Mouse (Mus musculus) lung, postnatal 25 days (tissue): ENCODE measurements around the gene Amhr2.

Experiments
- DNase-seq: peaks from one replicate; pipeline ENCODE4 v3.0.0; 2022; ENCODE audit warnings: low spot score

Amhr2 gene

DNA sequence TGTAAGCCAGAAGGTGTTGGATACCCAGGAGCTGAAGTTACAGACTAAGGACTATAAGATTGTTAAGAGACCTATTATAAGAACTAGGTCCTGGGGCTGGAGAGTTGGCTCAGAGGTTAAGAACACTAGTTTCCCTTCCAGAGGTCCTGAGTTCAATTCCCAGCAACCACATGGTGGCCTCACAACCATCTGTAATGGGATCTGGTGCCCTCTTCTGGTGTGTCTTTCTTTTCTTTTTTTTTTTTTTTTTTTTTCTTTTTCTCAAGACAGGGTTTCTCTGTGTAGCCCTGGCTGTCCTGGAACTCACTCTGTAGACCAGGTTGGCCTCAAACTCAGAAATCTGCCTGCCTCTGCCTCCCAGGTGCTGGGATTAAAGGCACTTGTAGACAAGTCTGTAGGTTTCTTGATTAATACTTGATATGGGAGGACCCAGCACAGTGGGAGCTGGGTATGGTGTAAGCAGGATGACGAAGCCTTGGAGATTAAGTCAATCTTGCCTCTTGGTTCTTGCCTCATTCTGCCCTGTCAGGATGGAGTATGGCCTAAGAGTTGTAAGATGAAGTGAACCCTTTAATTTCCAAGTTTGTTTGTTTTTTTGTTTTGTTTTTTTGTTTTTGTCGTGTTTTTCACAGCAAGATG, 21.4 kb upstream of the Amhr2 start:
- no peak for DNase-seq

DNA sequence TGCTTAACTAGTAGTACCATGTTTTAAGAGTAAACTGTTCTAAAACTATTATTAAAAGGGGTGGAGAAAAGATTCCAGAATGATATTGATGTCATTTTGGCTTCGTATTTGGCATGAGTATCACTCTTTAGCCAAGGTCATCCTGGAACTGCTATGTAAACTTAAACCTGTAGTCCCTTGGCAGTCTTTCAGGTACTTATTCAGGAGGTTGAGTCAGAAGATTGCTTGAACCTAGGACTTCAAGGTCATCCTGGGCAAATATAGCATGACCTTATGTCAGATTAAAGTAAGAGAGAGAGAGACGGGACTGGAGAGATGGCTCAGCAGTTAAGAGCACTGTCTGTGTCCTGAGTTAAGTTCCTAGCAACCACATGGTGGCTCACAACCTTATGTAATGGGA, 20.5 kb upstream of the Amhr2 start:
- no peak for DNase-seq

DNA sequence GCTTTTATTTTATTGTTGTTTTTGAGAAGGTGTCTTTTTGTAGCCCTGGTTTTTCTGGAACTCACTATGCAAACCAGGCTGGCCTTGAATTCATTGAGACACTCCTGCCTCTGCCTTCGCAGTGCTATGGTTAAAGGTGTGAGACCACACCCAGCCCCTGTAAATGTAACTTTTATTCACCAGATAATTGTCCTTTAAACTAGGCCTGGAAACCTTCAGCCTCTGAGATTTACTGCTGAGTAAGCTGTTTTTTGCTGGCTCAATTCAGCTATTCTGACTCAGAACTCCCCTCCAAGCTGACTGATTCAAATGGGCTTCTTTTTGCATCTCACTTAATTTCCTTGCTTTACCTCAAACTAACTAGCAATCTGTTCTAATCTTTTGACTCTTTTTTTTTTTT, 18.2 kb upstream of the Amhr2 start:
- DNase-seq = no peak

DNA sequence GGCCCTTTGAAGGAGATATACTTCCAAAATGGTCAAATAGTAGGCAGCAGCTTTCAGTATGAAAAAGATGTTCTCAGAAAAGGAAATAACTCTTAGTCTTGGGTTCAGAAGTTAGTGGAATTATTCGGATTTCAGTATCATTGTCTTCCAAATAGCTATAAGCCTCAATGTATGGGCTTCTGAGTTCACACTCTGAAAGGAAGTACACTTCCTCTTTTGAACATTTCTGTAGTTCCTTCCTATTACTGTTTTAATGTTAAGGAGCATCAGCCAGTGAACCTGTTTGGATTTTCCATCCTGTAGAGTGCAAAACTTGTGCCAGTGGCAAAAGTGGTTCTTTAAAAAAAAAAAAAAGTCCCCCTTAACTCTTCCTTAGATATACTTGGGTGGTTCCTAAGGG, 13.1 kb upstream of the Amhr2 start:
- no peak for DNase-seq

DNA sequence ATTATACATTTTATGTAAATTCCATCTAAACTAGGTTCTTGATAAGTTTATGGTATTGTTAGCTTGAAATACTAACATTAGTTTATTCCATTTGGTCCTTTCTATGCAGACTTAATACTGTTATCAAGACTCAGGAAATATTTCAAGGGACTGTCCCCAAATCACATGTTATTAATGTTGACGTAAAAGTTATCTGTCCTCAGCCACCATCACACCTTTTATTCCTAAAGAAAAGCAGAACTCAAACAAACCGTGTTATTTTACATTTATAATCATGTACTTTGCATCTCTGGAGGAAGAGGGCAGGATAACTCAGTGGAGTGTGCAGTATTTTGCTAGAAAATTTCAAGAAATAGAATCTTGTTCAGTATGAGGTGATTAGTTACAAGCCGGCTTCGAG, 12.0 kb upstream of the Amhr2 start:
- DNase-seq = no peak

DNA sequence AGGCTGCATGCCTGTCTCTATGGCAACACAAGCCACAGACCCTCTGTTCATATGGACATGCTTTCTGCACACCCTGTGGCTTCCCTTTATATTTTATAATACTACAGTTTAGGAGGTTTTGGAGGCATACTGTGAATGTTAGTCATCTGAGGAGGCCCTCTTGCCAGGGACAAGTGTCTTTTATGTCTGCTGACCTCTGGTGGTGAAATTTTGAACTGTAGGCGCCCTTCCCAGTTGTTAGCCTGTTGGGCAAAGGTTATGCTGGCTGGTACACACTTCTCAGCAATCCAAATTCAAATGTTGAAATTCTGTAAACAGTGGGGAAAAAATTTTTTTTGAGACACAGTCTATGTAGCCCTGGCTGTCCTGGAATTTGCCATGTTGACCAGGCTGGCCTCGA, 2.7 kb upstream of the Amhr2 start:
- peak; percentile 86 for DNase-seq

DNA sequence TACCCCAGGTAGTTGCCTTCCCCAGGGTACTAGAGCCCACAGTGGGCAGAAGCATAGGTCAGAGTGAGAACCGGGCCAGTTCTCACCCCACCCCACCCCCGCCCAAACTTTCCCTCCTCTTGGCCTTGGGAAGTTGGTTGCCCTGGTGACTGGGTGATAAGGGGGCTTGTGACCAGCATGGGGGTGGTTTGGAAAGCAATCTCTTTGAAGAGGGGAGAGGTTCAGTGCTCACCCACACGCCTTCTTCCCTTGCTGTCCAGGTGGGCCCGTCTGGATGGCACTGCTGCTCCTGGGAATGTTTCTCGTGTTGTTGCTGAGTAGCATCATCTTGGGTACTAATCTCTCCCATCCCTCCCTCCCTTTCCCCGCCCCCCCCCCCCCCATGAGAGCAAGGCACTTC, 1.3 kb downstream of the Amhr2 start:
- DNase-seq = no peak

DNA sequence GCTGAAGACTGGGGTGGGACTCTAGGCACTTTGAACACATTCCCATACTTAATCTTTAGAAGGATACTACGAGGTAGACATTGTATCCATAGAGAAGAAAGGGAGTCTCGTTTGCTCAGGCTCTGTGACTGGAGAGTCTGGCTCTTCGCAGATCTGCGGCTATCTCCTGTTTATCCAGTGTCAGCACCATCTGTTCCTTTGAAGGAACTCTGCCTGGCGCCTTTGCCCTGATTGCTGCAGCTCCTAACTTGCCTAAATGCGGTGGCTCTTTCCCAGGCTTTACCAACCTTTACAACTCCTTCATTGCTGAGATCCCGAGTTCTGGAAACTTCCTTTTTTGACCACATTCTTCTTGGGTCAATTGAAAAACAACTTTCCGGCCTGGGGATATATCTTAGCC, 4.2 kb downstream of the Amhr2 start:
- no peak for DNase-seq

DNA sequence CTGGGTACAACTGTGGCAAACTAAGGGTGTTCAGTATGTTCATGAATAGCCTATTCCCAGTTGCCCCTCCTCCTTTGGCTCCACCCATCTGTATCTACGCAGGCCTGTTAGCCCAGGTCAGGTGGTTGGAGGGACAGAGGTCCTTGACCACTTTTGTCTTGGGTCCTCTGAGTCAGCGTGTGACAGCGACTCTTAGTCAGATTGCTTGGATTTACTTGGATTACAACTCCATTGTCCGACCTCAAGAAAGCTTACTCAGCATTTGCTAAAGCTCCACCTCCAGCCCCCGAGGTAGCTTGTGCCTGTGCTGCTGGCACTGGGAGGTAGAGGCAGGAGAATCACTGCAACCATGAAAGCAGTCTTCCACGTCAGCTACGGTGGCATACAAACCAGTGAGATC, 5.8 kb downstream of the Amhr2 start:
- peak; percentile 40 for DNase-seq

DNA sequence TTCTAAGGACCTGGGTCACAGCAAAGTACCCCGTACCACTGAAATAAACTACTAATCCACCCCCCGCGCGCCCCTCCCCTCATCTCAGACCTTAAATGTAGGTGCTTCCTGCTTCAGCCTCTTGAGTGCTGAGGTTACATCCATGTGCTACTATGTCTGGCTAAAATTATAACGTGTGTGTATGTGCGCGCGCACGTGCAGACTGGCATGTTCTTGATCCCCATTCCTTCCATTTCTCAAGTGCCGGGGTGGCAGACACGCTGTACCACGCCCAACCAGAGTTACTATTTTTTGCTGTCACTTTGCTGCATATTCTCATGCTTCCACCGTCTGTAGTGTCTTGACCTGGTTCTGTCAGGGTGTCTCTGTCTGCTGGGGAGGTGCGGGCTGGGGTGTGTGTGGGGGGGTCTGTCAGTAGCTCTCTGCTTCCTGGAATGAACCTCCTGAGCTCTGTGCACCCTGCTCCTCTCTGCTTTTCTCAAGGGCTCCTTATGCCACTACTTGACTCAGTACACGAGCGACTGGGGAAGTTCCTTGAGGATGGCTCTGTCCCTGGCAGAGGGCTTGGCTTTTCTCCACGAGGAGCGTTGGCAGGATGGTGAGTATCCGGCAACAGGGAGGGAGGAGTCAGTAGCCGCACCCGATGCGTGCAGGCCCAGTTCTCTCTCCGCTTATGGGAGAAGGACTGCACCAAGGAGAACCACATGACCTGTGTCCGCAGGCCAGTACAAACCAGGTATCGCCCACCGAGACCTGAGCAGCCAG, 6.7 kb downstream of the Amhr2 start:
- peak; percentile 44 for DNase-seq

DNA sequence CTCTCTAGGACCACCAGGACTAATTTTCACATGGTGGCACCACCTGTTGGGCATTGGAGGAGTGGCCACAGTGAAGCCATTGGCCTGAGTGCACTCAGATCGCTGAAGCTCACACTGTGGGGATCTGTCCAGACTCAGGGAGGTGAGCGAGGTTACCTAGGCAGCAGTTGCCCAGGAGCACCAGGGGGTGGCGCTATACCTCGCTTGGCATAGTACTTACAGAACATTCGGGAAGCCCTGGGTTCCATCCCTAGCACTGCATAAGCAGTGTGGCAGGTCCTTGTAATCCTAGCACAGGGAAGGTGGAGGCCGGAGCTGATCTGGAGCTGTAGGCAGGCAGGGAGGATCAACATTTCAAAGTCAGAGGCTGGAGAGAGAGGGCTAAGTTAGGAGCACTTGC, 10.8 kb downstream of the Amhr2 start:
- no peak for DNase-seq

DNA sequence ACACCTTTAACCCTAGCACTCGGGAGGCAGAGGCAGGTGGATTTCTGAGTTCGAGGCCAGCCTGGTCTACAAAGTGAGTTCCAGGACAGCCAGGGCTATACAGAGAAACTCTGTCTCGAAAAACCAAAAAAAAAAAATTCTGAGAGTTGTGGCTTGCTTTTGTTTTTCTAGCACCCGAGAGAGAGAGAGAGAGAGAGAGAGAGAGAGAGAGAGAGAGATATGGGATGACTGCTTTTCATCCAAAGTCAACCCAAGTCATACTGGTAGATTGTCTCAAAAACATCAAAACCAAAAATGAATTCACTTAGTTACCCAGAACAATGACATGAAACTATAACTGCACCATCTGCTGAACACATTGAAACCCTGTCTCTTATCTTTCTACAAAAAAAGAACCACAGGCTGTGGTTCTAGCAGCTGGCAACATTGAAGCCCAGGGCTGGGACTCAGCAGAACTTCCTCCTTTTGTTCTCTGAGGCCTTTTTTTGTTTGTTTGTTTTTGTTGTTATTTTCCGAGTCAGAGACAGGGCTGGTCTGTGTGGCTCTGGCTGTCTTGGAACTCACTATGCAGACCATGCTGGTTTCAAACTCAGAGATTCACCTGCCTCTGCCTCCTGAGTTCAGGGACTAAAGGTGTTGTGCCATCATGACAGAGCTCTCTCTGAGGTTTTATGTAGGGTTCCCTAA, 13.0 kb downstream of the Amhr2 start:
- no peak for DNase-seq

DNA sequence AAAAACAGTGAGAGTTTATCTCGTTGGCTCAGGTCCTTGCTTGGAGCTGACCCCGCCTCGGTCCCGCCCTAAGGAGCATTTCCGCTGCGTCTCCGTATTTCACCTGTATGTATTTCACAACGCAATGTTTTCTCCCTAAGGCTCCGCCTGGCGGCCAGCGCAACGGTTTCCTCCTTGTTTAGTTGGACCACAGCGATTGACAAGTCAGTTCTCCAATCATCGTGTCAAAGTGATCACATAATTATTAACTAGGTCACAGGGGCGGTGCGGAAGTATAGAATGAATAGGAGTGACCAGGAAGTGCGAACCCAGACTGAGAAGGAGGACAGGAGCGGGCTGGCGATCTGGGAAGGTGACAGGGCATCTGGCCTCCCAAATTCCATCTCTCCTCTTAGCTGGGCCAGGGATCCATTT, 13.7 kb downstream of the Amhr2 start, which contains the start of gene Prr13:
Gene Prr13 (plus strand): TSS at position 125 of the 414 bp plus-strand sequence.
- DNase-seq = peak; percentile 97

DNA sequence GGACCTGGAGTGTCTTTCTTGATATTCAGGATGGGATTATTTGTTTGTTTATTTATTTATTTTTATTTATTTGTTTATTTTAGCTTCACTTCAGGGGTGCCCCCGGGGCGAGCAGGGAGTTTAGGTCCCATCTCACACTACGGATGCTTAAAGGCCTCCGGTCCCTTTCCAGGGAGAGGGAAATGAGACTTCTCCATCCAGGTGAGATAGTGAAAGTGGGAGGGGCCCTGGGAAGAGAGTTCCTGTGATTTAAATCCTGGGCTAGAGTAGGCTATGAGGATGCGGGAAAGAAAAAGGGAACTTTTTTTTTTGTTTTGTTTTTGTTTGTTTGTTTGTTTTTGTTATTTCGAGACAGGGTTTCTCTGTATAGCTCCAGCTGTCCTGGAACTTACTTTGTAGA, 14.2 kb downstream of the Amhr2 start:
- DNase-seq = no peak

DNA sequence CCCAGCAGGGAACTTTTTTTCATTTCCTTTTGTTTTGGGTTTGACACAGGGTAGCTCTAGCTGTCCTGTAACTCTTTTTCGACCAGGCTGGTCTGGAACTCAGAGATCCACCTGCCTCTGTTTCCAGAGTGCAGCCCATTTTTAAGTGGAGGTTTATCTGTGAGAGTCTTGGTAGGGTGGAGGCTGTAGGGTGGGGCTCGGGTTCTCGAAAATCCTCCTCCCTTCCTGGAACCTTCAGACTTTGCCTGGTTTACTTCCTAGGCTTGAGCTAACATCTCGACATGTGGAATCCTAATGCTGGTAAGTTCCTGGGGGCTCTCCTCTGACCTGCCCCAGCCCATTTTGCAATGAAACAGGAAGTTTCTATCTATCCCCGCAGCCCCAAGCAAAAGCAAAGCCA, 14.7 kb downstream of the Amhr2 start:
- no peak for DNase-seq

DNA sequence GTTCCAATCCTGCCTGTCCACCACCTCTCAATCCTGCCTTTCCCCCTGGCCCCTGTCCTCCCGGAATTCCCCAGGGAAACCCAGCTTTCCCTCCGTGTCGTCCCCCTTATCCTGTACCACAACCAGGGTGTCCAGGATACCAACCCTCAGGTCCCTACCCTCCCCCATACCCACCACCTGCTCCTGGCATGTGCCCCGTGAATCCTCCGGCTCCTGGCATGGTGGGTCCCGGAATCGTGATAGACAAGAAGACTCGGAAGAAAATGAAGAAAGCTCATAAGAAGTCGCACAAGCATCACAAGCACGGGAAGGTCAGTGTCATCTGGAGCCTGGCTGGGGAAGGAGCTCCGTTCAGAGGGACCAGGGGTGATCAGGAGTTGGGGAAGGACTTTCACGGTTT, 15.2 kb downstream of the Amhr2 start:
- DNase-seq = no peak

DNA sequence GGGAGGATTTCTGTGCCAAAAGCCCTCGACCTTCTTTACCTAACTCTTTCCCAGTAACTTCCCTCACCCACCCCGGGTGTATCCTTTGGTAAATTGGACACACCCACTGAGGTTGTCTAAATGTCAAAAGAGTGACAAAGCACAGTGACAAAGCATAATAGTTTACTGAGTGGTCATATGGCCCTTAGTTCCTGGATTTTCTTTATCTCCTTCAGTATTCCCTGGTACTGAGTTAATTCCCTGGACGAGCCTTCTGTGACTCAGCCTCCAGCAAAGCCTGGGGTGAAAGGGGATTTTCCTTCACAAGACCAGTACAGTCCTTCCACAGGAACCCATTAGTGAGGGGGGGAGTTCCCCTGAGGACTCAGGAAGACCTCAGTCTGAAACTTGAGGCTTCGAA, 15.8 kb downstream of the Amhr2 start:
- DNase-seq = no peak

DNA sequence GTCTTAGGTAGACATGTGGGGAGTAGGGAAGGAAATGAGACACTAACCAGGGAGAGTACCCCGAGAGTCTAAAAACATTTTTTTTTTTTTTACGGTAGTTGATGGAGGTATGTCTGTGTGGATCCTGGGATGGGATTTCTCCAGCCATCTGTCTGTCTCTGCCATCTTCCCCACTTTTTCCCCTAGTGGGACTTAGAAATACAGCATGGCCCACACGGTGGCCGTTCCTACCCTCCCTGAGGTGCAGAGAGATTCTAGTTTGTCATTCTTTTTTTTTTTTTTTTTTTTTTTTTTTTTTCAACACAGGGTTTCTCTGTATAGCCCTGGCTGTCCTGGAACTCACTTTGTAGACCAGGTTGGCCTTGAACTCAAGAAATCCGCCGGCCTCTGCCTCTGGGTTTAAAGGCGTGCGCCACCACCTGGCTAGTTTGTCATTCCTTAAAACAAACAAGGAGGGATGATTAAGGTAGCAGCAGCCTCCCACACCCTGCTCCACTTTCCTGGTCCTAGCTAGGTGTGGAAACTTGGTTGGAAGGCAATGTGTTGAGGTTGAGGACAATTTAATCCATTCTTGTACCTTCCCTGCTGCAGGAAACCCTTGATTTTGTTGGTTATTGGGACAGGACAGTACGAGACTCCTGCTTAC, 16.4 kb downstream of the Amhr2 start:
- DNase-seq = no peak

DNA sequence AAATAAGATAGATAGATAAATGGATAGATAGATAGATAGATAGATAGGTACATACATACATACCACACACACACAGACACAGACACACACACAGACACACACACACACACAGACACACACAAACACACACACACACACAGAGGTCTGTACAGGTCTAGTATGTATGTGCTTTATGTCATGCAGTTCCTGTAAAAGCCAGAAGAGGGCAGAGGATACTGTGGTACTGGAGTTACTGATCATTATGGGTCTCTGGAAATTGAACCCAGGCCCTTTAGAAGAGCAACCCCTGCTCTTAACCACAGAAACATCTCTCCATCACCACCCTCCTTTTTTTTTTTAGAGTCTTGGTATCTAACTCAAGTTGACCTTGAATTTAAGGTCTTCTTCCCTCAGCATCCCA, 18.5 kb downstream of the Amhr2 start:
- DNase-seq = no peak

DNA sequence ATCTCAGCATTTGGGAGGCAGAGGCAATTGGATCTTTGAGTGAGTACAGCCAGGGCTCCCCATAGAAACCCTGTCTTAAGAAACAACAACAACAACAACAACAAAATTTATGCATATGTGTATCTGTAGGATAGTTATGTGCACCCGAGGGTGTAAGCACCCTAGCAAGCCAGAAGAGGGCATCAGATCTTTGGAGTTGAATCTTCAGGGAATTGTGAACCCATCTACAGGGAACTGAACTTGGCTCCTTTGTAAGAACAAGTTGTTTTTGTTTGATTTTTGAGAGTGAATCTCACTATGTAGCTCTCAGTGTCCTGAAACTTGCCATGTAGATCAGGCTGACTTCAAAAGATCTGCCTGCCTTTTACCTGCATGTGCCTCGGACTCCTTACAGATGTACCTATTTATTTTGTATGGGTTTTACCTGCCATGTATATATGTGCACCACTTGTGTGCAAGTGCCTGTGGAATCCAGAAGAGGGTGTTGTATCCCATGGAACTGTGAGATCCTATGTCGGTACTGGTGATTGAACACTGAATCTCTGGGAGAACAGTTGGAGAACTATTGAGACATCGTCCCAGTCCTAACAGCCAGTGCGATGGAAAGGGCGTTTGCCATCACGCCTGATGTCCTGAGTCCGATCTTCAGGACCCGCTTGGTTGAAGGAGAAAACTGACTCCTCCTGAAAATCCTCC, 23.7 kb downstream of the Amhr2 start:
- DNase-seq = no peak

DNA sequence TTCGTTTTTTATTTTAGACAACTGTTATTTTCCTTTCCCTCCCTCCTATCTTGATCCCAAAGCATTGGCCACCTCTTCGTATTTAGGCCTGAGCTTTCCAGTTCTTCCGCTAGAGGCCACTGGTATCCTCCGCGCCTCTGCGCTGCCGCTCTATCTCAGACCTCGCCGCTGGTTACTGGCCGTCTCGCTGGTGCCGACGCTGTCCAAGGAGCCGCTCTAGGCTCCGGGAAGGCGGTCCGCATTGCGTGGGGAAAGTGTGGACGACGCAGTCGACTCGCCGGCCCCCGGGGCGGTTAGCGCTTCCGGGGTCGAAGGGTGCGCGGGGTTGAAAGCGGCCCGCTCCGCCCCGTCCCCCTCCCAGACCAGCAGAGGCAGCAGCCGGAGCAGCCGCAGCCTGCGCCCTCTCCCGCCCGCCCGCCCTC, 25.0 kb downstream of the Amhr2 start, which contains the start of gene Pcbp2:
Gene Pcbp2 (plus strand): TSS at position 357 of the 422 bp plus-strand sequence.
- DNase-seq = peak; percentile 98
